Mouse (Mus musculus): ENCODE measurements around the gene D1Ertd622e. TPM values are rescaled to one million over a fixed set of nuclear protein-coding genes. Genes with fewer than 3 reads are reported as not detected.
"Not testable (repeated sequence)": the region's sequence is repeated elsewhere in the genome, so short reads cannot be mapped to it uniquely, and the experiment has no call there.

D1Ertd622e gene
- total RNA-seq, 2 experiments from 2014 or later = 4.0 TPM

DNA sequence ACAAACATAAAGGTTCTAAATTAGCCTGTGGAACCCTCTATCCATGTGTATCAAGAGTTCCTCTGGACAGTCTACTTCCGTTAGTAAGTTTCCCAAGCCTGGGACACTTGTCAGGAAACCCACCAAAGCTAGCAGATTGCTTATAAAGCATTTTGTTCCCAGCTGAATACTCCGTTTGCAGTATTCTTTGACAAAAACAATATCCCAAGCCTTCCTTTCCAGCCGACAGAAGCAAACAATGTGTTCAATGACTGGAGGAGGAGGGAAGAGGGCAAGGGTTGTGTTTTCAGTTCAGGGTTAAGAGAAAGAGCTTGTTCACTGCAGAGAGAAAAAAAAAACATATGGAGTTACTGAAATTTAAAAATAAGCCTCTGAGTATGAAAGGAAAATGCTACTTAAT, 73.3 kb downstream of the D1Ertd622e start:
- intact Hi-C loops (cut with DNase I) = no loop called here
- DNase-seq (ENCODE audit: low spot score) = no peak

DNA sequence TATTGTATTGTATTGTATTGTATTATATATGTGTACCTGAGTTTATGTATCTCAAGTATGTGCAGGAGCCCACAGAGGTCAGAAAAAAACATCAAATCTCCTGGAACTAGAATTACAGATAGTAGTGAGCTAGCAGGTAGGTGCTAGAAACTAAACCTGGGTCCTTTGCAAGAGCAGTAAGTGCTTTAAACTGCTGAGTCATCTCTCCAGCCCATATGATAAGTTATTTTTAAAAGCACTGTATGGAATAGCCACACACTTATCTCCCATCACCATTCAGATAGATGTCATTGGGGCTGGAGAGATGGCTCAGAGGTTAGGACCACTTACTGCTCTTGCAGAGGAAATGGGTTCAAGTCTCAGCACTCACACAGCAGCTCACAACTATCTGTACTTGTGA, 76.8 kb downstream of the D1Ertd622e start:
- DNase-seq (ENCODE audit: low spot score) = no peak
- intact Hi-C loops (cut with DNase I) = no loop called here

DNA sequence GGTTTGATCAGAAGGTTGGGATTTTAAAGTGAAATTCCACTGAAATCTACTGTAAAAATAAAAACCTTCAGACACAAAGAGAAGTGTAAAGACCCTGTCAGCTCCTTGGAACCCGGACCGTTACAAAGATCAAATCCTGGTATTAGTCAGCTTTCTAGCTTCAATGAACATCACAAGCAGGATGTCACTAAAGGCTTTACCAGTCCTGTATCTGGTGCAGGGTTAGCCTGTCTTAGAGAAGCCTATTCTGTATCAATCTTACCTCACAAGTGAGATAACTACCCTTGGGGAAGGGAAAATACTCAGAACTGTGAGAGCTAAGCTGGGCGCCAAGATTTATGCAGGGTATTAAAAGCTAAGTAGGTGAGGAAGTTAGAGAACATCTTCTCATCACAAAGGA, 77.7 kb downstream of the D1Ertd622e start:
- intact Hi-C loops (cut with DNase I) = no loop called here
- DNase-seq (ENCODE audit: low spot score) = no peak

DNA sequence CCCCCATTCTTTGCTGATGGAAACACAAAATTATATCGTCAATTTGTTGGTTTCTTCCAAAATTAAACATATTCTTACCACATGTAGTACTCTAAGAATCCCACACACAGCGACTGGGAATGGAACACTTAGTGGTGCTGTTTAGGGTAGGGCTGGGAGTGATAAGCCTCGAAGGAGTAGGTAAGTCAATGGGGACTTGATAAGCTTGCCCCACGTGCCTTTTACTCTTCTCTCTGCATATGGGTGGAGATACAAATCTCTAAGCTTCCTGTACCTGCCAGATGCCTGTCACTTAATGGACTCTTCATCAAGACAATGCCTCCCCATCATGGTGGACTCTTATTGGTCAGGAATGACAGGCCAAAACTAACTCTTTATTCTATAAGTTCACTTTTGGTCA, 78.8 kb downstream of the D1Ertd622e start:
- DNase-seq (ENCODE audit: low spot score) = no peak
- intact Hi-C loops (cut with DNase I) = no loop called here

DNA sequence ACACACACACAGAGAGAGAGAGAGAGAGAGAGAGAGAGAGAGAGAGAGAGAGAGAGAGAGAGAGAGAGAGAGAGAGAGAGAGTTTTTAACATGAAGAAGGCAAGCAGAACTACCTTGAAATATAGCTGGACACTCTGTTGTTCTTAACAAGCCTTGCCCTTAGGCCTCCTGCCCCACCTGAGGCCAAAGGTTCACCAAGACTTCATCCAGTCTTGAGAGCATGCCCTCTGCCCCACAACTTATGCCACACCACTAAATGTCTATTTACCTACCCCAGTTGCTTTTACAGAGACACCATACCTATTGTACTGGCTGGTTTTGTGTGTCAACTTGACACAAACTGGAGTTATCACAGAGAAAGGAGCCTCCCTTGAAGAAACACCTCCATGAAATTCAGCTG, 81.2 kb downstream of the D1Ertd622e start:
- DNase-seq (ENCODE audit: low spot score); intact Hi-C loops (cut with DNase I): not testable (repeated sequence)

DNA sequence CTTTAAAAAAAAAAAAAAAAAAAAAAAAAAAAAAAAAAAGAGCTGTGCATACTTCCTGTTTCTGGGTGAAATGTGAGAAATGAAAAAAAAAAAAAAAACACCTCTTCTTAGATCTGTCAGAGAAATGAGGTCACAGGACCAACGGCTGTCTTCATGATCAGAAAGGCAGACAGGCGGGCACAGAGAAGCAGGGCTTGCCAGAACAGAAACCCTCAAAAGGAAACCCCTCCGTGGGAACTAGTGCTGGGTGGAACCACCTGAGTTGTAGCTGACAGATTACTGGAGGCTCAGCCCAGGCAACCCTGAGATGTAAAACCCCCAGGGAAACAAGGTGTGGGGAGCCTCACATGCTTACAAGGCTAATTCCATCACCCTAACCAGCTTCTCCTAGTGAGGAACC, 81.6 kb downstream of the D1Ertd622e start:
- no peak for DNase-seq (ENCODE audit: low spot score)
- intact Hi-C loops (cut with DNase I) = no loop called here

DNA sequence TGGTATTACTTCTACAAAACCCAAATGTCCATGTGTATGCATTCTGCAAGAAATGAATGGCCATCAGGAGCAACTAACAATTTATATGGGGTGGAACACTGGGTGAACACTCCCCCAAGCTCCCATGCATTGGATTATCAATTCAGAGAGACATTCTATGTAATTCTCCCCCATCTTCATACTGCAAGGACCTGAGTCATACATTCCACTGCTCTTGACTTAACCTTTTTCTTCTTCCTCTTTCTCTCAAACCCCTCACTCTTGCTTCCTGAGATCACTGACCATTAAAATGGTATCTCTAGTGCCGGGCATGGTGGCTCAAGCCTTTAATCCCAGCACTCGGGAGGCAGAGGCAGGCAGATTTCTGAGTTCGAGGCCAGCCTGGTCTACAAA, 83.9 kb downstream of the D1Ertd622e start:
- intact Hi-C loops (cut with DNase I) = no loop called here
- DNase-seq (ENCODE audit: low spot score) = no peak

DNA sequence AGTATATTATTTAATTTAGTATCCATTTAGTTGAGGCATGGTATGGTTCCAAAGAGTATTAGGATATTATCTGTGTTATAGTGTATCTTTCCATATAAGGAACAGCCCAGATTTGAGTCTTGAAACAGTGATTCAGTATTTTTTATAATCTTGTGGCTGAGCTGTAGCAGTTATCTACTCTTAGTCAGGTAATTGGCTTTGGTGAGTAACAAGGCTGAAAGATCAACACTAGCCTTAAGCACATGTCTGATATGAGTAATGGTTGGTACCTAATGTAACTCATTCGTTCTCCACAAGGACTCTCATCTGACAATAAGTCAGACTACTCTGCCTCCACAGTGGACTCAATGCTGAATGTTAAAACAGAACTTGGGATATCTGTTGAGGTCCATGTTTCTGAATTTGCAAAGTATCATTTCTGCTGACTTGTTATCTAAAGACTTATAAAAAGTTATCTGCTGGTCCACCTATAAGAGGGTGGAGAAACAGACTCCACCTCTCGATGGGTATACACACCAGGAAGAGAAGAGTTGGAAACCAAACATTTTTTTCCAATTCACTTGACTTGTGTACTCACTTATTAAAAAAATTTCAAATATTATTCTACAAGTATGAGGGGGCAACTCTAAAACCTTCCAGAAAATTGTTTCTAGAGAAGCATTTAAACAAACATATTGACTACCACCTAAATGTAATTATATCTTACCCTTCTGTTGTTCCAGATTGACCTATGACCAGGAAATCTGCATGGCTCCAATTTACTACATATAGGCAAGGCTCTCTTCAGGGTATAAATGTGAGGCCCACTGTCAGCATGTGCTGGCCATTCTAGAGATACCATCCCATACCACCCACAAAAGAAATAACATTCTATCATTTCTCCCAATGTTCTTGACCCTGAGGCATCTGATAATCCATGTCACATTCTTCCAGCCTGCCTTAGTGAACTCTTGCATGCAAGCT, 84.5 kb downstream of the D1Ertd622e start:
- intact Hi-C loops (cut with DNase I) = no loop called here

DNA sequence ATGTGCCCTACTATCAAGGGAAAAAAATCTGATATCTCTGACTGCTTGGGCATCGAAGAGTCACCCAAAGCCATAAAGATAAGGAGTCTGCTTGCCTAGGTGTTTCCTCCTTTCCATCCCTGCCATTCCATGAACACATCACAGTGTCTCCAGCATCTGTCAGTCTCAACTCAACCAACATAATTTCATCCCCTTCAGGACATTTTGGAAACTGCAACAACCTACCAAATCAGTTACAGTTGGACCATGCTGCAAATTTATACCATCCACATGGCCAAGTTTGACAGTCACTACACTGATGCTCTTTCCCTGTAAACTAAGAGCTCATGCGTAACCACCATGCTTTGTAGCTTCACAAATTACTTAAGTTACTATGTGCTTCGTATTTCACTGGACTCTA, 85.3 kb downstream of the D1Ertd622e start:
- DNase-seq (ENCODE audit: low spot score) = no peak
- intact Hi-C loops (cut with DNase I) = no loop called here

More for the DNA sequence above, 84.5 kb downstream of the D1Ertd622e start:
- no peak for DNase-seq (ENCODE audit: low spot score)

DNA sequence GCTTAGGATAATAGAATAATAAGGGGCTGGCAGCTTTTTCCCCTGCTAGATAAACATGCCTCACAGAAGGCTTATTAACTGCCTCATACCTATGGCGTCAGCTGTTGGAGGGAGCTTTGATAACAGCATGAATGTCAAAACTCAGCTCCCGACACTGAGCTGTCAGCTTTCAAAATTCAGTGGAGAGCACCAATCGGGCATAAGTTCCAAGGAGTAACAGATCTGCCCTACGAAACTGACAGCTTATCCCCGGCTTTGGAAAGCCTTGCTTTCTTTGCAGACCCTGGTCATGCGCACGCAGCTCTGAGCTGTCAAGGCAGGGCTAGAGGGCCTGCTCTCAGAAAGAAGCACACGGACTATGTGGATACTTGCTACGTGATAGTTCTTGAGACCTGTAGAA, 91.1 kb downstream of the D1Ertd622e start:
- no peak for DNase-seq (ENCODE audit: low spot score)
- intact Hi-C loops (cut with DNase I) = no loop called here

DNA sequence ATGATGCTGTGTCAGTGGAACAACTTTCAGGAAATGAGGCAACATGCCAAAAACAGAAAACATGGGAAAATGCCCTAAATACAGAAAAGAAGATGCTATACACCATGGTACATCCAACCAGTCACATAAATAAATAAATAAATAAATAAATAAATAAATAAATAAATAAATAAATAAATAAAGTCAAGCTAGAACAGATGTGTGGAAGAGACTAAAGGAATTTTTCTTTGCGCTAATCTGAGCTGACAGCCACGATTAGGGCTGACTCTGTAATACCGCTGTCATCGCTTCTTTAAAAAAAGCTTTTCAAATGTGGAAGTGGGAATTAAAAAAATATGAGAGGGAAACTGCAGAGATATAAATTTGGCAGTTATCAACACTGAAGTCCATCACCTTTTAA, 93.9 kb downstream of the D1Ertd622e start:
- intact Hi-C loops (cut with DNase I) = no loop called here
- no peak for DNase-seq (ENCODE audit: low spot score)

DNA sequence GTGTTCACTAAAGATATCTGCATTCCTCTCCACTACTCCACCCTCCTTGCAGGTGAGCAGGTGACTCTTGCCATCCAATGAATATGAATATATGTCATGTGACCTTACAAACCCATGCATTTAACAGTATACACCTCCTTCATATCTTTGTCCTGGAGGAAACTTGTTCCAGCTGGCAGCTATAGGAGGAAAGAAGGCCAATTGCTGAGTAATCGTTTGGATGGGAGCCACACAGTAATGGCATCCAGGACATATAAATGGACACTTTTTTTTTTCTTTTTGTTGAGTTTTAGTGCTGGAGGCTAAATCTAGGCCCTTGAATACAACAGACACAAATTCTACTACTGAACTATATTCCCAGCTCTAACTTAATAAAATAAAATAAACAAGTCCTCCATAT, 97.2 kb downstream of the D1Ertd622e start:
- intact Hi-C loops (cut with DNase I) = no loop called here
- no peak for DNase-seq (ENCODE audit: low spot score)

DNA sequence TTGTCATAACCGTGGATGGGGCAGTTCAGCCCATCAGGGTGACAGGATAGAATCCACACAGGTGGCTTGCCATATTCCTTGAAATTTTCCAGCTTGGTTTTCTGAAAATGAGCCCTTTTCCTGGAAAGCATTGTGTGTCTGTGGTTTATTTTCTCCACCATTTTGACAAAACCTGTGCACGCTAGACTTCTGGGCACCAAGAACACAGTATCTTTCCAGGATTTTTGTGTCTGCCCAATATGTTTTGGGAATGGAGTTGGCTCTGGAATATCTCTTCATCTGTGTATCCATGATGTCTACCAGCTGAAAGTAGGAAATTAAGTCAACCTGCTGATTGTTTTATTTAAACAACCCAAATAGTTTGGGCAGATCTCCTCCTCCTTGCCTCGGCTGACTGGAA, 99.0 kb downstream of the D1Ertd622e start:
- no peak for DNase-seq (ENCODE audit: low spot score)
- intact Hi-C loops (cut with DNase I) = no loop called here

Other genes with a start within 250 kb of the D1Ertd622e start
- gene Gin1, start 108.1 kb upstream of the D1Ertd622e start, total RNA-seq (2021) = 1 to 10 TPM; 8.3 to 8.4 TPM
- 10 to 100 TPM; 79.9 to 85.0 TPM for gene Ppip5k2, start 108.3 kb upstream of the D1Ertd622e start, total RNA-seq (2021)